Mouse (Mus musculus) heart, embryonic 11.5 days (tissue): ENCODE measurements at regions not wholly inside any gene's neighbourhood (a gene's known extent, or its start where the extent isn't known, plus 50 kb on each side); places are given as distances from the start of the nearest gene placed in this dataset.

Experiments used
- ATAC-seq: fragments of 200-750 bp; cut with Nextera tagmentation; replicated peaks from 2 replicates; pipeline ENCODE4 v1.8.0; 2017; ENCODE audit warnings: moderate library complexity; ENCODE audit not compliant: insufficient number of reproducible peaks, low FRiP score, low TSS enrichment
- H3K27ac ChIP-seq: fragments of 300-500 bp; sonication (generic); 2 replicates; pipeline ENCODE4 v1.5.1; 2014; ENCODE audit warnings: mild to moderate bottlenecking, low read depth, low read length
- H3K27me3 ChIP-seq: fragments of 300-500 bp; sonication (generic); 2 replicates; pipeline ENCODE4 v1.6.1; 2014; ENCODE audit warnings: mild to moderate bottlenecking, low read length, mixed read lengths; ENCODE audit not compliant: control insufficient read depth, insufficient read depth
- H3K36me3 ChIP-seq: fragments of 300-500 bp; sonication (generic); 2 replicates; pipeline ENCODE4 v1.6.1; 2014; ENCODE audit warnings: mild to moderate bottlenecking, low read length, moderate library complexity, mixed read lengths; ENCODE audit not compliant: control insufficient read depth, insufficient read depth
- H3K4me1 ChIP-seq: fragments of 300-500 bp; sonication (generic); 2 replicates; pipeline ENCODE4 v1.6.1; 2014; ENCODE audit warnings: low read length; ENCODE audit not compliant: control insufficient read depth, insufficient read depth
- H3K4me2 ChIP-seq: fragments of 300-500 bp; sonication (generic); 2 replicates; pipeline ENCODE4 v1.6.1; 2014; ENCODE audit warnings: mild to moderate bottlenecking, moderate library complexity
- H3K4me3 ChIP-seq: fragments of 300-500 bp; sonication (generic); 2 replicates; pipeline ENCODE4 v1.5.1; 2014; ENCODE audit warnings: low read depth, low read length
- H3K9ac ChIP-seq: fragments of 300-500 bp; sonication (generic); 2 replicates; pipeline ENCODE4 v1.6.1; 2014; ENCODE audit warnings: mild to moderate bottlenecking, low read depth, low read length, moderate library complexity
- H3K9me3 ChIP-seq: fragments of 300-500 bp; sonication (generic); replicated peaks from 2 replicates; pipeline ENCODE4 v1.6.1; 2016; ENCODE audit warnings: low read length; ENCODE audit not compliant: control insufficient read depth
- WGBS: fragments of 180-500 bp; shearing (Covaris S2); extraction: QIAGEN DNeasy Blood & Tissue Kit; methylation state at CpG from one replicate; pipeline ENCODE4 v1.1.7; 2014; ENCODE audit not compliant: insufficient replicate concordance; 5-methylcytosine and 5-hydroxymethylcytosine counted together

GRCm38 (mm10) chr15:5414401-5414800, 170.4 kb upstream of the Ptger4 start:
- WGBS = 85% methylated on average over 5 of the region's 5 CpGs
- Histone ChIP-seq H3K4me2 (no peak overlapping the region), H3K36me3 (no peaks in the 10 kb centered on the region), H3K9ac (no peak overlapping the region), H3K9me3 (no peaks in the 10 kb centered on the region), H3K27me3 (no peaks in the 10 kb centered on the region), H3K4me3 (no peak overlapping the region), H3K4me1 (no peaks in the 10 kb centered on the region), H3K27ac (no peak overlapping the region)
- no peak for ATAC-seq

GRCm38 (mm10) chr15:5416031-5416430, 172.0 kb upstream of the Ptger4 start:
- no peak overlapping the region for H3K27ac ChIP-seq
- no peaks in the 10 kb centered on the region for H3K9me3 ChIP-seq
- H3K4me1 ChIP-seq = no peaks in the 10 kb centered on the region
- no peaks in the 10 kb centered on the region for H3K27me3 ChIP-seq
- H3K36me3 ChIP-seq = no peaks in the 10 kb centered on the region
- no peak overlapping the region for H3K4me2 ChIP-seq
- no peak overlapping the region for H3K4me3 ChIP-seq
- ATAC-seq = no peak
- whole genome bisulfite sequencing = 84% methylated on average over 3 of the region's 3 CpGs
- no peak overlapping the region for H3K9ac ChIP-seq

- no peaks in the 10 kb centered on the region for H3K9me3 ChIP-seq
- no peaks in the 10 kb centered on the region for H3K4me1 ChIP-seq
- no peaks in the 10 kb centered on the region for H3K27me3 ChIP-seq
- H3K4me2 ChIP-seq = no peak overlapping the region
- no peak overlapping the region for H3K27ac ChIP-seq
- WGBS = 74% methylated on average over 3 of the region's 3 CpGs
- no peak for ATAC-seq
- H3K4me3 ChIP-seq = no peak overlapping the region
- no peak overlapping the region for H3K9ac ChIP-seq
- no peaks in the 10 kb centered on the region for H3K36me3 ChIP-seq
These were observed 182.7 kb upstream of the Ptger4 start for GRCm38 (mm10) chr15:5426641-5427040.

- Histone ChIP-seq H3K27ac (no peak overlapping the region), H3K4me2 (no peak overlapping the region), H3K4me1 (no peaks in the 10 kb centered on the region), H3K9ac (no peak overlapping the region), H3K36me3 (no peaks in the 10 kb centered on the region), H3K9me3 (no peaks in the 10 kb centered on the region), H3K27me3 (no peaks in the 10 kb centered on the region), H3K4me3 (no peak overlapping the region)
- WGBS = 80% methylated on average over 7 of the region's 7 CpGs
- ATAC-seq = no peak
These were observed 183.5 kb upstream of the Ptger4 start for GRCm38 (mm10) chr15:5427319-5428048.

GRCm38 (mm10) chr15:5432018-5432417, 188.0 kb upstream of the Ptger4 start:
- WGBS = 63% methylated on average over 2 of the region's 2 CpGs
- Histone ChIP-seq H3K4me1 (no peaks in the 10 kb centered on the region), H3K4me2 (no peak overlapping the region), H3K27me3 (no peaks in the 10 kb centered on the region), H3K36me3 (no peaks in the 10 kb centered on the region), H3K9me3 (no peaks in the 10 kb centered on the region), H3K9ac (no peak overlapping the region), H3K27ac (no peak overlapping the region), H3K4me3 (no peak overlapping the region)
- no peak for ATAC-seq

- Histone ChIP-seq H3K27ac (no peak overlapping the region), H3K4me1 (no peaks in the 10 kb centered on the region), H3K4me3 (no peak overlapping the region), H3K27me3 (no peaks in the 10 kb centered on the region), H3K4me2 (no peak overlapping the region), H3K36me3 (no peaks in the 10 kb centered on the region), H3K9ac (no peak overlapping the region), H3K9me3 (no peaks in the 10 kb centered on the region)
- ATAC-seq = no peak
- 79% methylated on average over 1 of the region's 1 CpGs for WGBS
These were observed 193.0 kb upstream of the Ptger4 start for GRCm38 (mm10) chr15:5437020-5437419.

GRCm38 (mm10) chr15:5446040-5446755, 202.2 kb upstream of the Ptger4 start:
- Histone ChIP-seq H3K27ac (no peak overlapping the region), H3K9me3 (no peaks in the 10 kb centered on the region), H3K4me1 (peaks cover 3% of the 10 kb centered on the region; the same call in 1 of the 2 replicates), H3K36me3 (no peaks in the 10 kb centered on the region), H3K4me3 (no peak overlapping the region), H3K9ac (no peak overlapping the region), H3K27me3 (no peaks in the 10 kb centered on the region), H3K4me2 (no peak overlapping the region)
- 71% methylated on average over 9 of the region's 9 CpGs for WGBS
- ATAC-seq = no peak

- Histone ChIP-seq H3K9ac (no peak overlapping the region), H3K36me3 (no peaks in the 10 kb centered on the region), H3K9me3 (no peaks in the 10 kb centered on the region), H3K4me2 (no peak overlapping the region), H3K27me3 (no peaks in the 10 kb centered on the region), H3K4me1 (peaks cover 3% of the 10 kb centered on the region; the same call in 1 of the 2 replicates), H3K27ac (no peak overlapping the region), H3K4me3 (no peak overlapping the region)
- ATAC-seq = no peak
- 56% methylated on average over 4 of the region's 4 CpGs for WGBS
These were observed 202.8 kb upstream of the Ptger4 start for GRCm38 (mm10) chr15:5446756-5447314.
